Mouse (Mus musculus) erythroblast, embryonic 14.5 days (primary cell): ENCODE results near the gene Nuak2.

Experiments
- GATA1 ChIP-seq: IDR thresholded peaks from 2 replicates; pipeline ENCODE4 v1.6.1; 2012; ENCODE audit warnings: low read length, inconsistent platforms, mixed read lengths
- TAL1 ChIP-seq: IDR thresholded peaks from 3 replicates; pipeline ENCODE4 v1.6.1; 2012; ENCODE audit warnings: low read length, inconsistent platforms, mixed read lengths

- no peak for TF ChIP-seq GATA1
- TF ChIP-seq TAL1: no peak
These were observed 40.9 kb downstream of the Nuak2 start for GRCm38 (mm10) chr1:132356841-132357240.
